Mouse (Mus musculus): Measurements from ENCODE around the gene Cep295nl. TPM values are rescaled to one million over a fixed set of nuclear protein-coding genes. Genes with fewer than 3 reads are reported as not detected.
"Not testable (repeated sequence)": the region's sequence is repeated elsewhere in the genome, so short reads cannot be mapped to it uniquely, and the experiment has no call there.

The Cep295nl gene
- 0.33 and 1.5 TPM in 2 replicates for total RNA-seq (2014; rRNA removed)
- 0.14 and 0.21 TPM in 2 replicates for polyA plus RNA-seq (2015; fragmentation: Nextera tagmentation; extraction: Ambion mirVana)

- peak; percentile 40 for DNase-seq
- Histone ChIP-seq H3K27ac (ENCODE audit: low read depth, low read length) (0 out of 2 replicates have a peak within 1 kb of the TSS, but pooled peaks have one; percentile 40), H3K9ac (no peak within 1 kb of the TSS), H3K4me2 (ENCODE audit: low read depth) (no peak within 1 kb of the TSS), H3K4me3 (ENCODE audit: low read depth, low read length) (no peak within 1 kb of the TSS), H3K9me3 (ENCODE audit: low read length) (no peaks in the 10 kb centered on the region), H3K27me3 (ENCODE audit: insufficient read depth, low read length) (no peaks in the 10 kb centered on the region), H3K36me3 (ENCODE audit: insufficient read depth) (no peaks in the 10 kb centered on the region), H3K4me1 (ENCODE audit: insufficient read depth) (peaks cover 9% of the 10 kb centered on the region)
- peak; percentile 66 for ATAC-seq
- WGBS = 33% methylated on average over 7 of the region's 7 CpGs
- TF ChIP-seq CTCF (IDR thresholded peaks at IDR 0.05; ENCODE audit: low read depth) = no peak
Measured at GRCm38 (mm10) chr11:118342400-118342981, at the start of gene Cep295nl. Cep295nl (minus strand) TSS chr11:118342500.

GRCm38 (mm10) chr11:118387816-118388215 lies 45.5 kb upstream of the Cep295nl start:
- H3K36me3 ChIP-seq (ENCODE audit: insufficient read depth); H3K4me1 ChIP-seq (ENCODE audit: insufficient read depth); H3K4me3 ChIP-seq (ENCODE audit: low read depth, low read length); H3K4me2 ChIP-seq (ENCODE audit: low read depth); H3K9me3 ChIP-seq (ENCODE audit: low read length); H3K27me3 ChIP-seq (ENCODE audit: insufficient read depth, low read length); DNase-seq; ATAC-seq; H3K9ac ChIP-seq; H3K27ac ChIP-seq (ENCODE audit: low read depth, low read length): not testable (repeated sequence)
- WGBS = 92% methylated on average over 13 of the region's 13 CpGs

GRCm38 (mm10) chr11:118379251-118380009 lies 37.1 kb upstream of the Cep295nl start:
- H3K36me3 ChIP-seq (ENCODE audit: insufficient read depth) = no peaks in the 10 kb centered on the region
- ATAC-seq (peak; percentile 55), DNase-seq (peak; percentile 80)
- no peaks in the 10 kb centered on the region for H3K9me3 ChIP-seq (ENCODE audit: low read length)
- H3K4me1 ChIP-seq (ENCODE audit: insufficient read depth) = 0 out of 2 replicates have a peak, but pooled peaks cover 7% of the 10 kb centered on the region
- no peak overlapping the region for H3K9ac ChIP-seq
- WGBS = 43% methylated on average over 11 of the region's 11 CpGs
- no peak overlapping the region for H3K27ac ChIP-seq (ENCODE audit: low read depth, low read length)
- peak; percentile 84 for TF ChIP-seq CTCF (IDR thresholded peaks at IDR 0.05; ENCODE audit: low read depth)
- H3K4me3 ChIP-seq (ENCODE audit: low read depth, low read length) = no peak overlapping the region
- no peaks in the 10 kb centered on the region for H3K27me3 ChIP-seq (ENCODE audit: insufficient read depth, low read length)
- H3K4me2 ChIP-seq (ENCODE audit: low read depth) = no peak overlapping the region

GRCm38 (mm10) chr11:118378656-118379055 lies 36.4 kb upstream of the Cep295nl start:
- Histone ChIP-seq H3K27me3 (ENCODE audit: insufficient read depth, low read length) (no peaks in the 10 kb centered on the region), H3K4me3 (ENCODE audit: low read depth, low read length) (no peak overlapping the region), H3K9me3 (ENCODE audit: low read length) (no peaks in the 10 kb centered on the region), H3K36me3 (ENCODE audit: insufficient read depth) (no peaks in the 10 kb centered on the region), H3K4me1 (ENCODE audit: insufficient read depth) (0 out of 2 replicates have a peak, but pooled peaks cover 7% of the 10 kb centered on the region), H3K4me2 (ENCODE audit: low read depth) (no peak overlapping the region), H3K27ac (ENCODE audit: low read depth, low read length) (no peak overlapping the region), H3K9ac (no peak overlapping the region)
- no peak for ATAC-seq
- WGBS = 85% methylated on average over 6 of the region's 6 CpGs
- no peak for DNase-seq
- no peak for TF ChIP-seq CTCF (IDR thresholded peaks at IDR 0.05; ENCODE audit: low read depth)

- H3K9ac ChIP-seq; H3K27ac ChIP-seq (ENCODE audit: low read depth, low read length); DNase-seq; ATAC-seq; H3K4me2 ChIP-seq (ENCODE audit: low read depth); H3K9me3 ChIP-seq (ENCODE audit: low read length); H3K36me3 ChIP-seq (ENCODE audit: insufficient read depth); H3K4me1 ChIP-seq (ENCODE audit: insufficient read depth); H3K27me3 ChIP-seq (ENCODE audit: insufficient read depth, low read length); H3K4me3 ChIP-seq (ENCODE audit: low read depth, low read length): not testable (repeated sequence)
Measured at GRCm38 (mm10) chr11:118376323-118376722, 34.0 kb upstream of the Cep295nl start.

GRCm38 (mm10) chr11:118375881-118376280 lies 33.6 kb upstream of the Cep295nl start:
- 83% methylated on average over 5 of the region's 5 CpGs for WGBS
- no peak for TF ChIP-seq CTCF (IDR thresholded peaks at IDR 0.05; ENCODE audit: low read depth)
- H3K36me3 ChIP-seq (ENCODE audit: insufficient read depth) = no peaks in the 10 kb centered on the region

GRCm38 (mm10) chr11:118375461-118375860 lies 33.2 kb upstream of the Cep295nl start:
- Histone ChIP-seq H3K9me3 (ENCODE audit: low read length) (no peaks in the 10 kb centered on the region), H3K27ac (ENCODE audit: low read depth, low read length) (no peak overlapping the region), H3K27me3 (ENCODE audit: insufficient read depth, low read length) (no peaks in the 10 kb centered on the region), H3K9ac (no peak overlapping the region), H3K36me3 (ENCODE audit: insufficient read depth) (no peaks in the 10 kb centered on the region), H3K4me1 (ENCODE audit: insufficient read depth) (0 out of 2 replicates have a peak, but pooled peaks cover 7% of the 10 kb centered on the region), H3K4me3 (ENCODE audit: low read depth, low read length) (no peak overlapping the region), H3K4me2 (ENCODE audit: low read depth) (no peak overlapping the region)
- ATAC-seq (no peak), DNase-seq (no peak)
- no peak for TF ChIP-seq CTCF (IDR thresholded peaks at IDR 0.05; ENCODE audit: low read depth)
- 88% methylated on average over 8 of the region's 8 CpGs for WGBS

More at GRCm38 (mm10) chr11:118375881-118376280, 33.6 kb upstream of the Cep295nl start:
- 0 out of 2 replicates have a peak, but pooled peaks cover 7% of the 10 kb centered on the region for H3K4me1 ChIP-seq (ENCODE audit: insufficient read depth)
- H3K27me3 ChIP-seq (ENCODE audit: insufficient read depth, low read length) = no peaks in the 10 kb centered on the region
- DNase-seq (no peak), ATAC-seq (no peak)
- no peak overlapping the region for H3K4me3 ChIP-seq (ENCODE audit: low read depth, low read length)
- H3K27ac ChIP-seq (ENCODE audit: low read depth, low read length) = no peak overlapping the region
- H3K9ac ChIP-seq = no peak overlapping the region
- no peaks in the 10 kb centered on the region for H3K9me3 ChIP-seq (ENCODE audit: low read length)
- H3K4me2 ChIP-seq (ENCODE audit: low read depth) = no peak overlapping the region

Data from forebrain, postnatal 0 days (tissue).